Mouse (Mus musculus) heart, embryonic 16.5 days (tissue): Measurements from ENCODE around the gene Pcgf2. TPM values are rescaled to one million over a fixed set of nuclear protein-coding genes. Genes with fewer than 3 reads are reported as not detected.

Source experiments
- ATAC-seq: fragments of 200-750 bp; cut with Nextera tagmentation; replicated peaks from 2 replicates; pipeline ENCODE4 v1.8.0; 2017; ENCODE audit warnings: moderate number of reproducible peaks; ENCODE audit not compliant: insufficient read depth, low FRiP score; ENCODE audit errors: extremely low read depth
- H3K27ac ChIP-seq: fragments of 300-500 bp; sonication (generic); 2 replicates; pipeline ENCODE4 v1.5.1; 2014; ENCODE audit warnings: mild to moderate bottlenecking, low read length, control low read depth, moderate library complexity
- H3K27me3 ChIP-seq: fragments of 300-500 bp; sonication (generic); 2 replicates; pipeline ENCODE4 v1.6.1; 2014; ENCODE audit warnings: low read length, mixed read lengths; ENCODE audit not compliant: control insufficient read depth, insufficient read depth
- H3K36me3 ChIP-seq: fragments of 300-500 bp; sonication (generic); 2 replicates; pipeline ENCODE4 v1.6.1; 2014; ENCODE audit not compliant: control insufficient read depth, insufficient read depth
- H3K4me1 ChIP-seq: fragments of 300-500 bp; sonication (generic); 2 replicates; pipeline ENCODE4 v1.6.1; 2014; ENCODE audit warnings: low read length, mixed read lengths; ENCODE audit not compliant: control insufficient read depth, insufficient read depth
- H3K4me2 ChIP-seq: fragments of 300-500 bp; sonication (generic); 2 replicates; pipeline ENCODE4 v1.6.1; 2014; ENCODE audit warnings: low read depth, mild to moderate bottlenecking, control low read depth, low read length
- H3K4me3 ChIP-seq: fragments of 300-500 bp; sonication (generic); 2 replicates; pipeline ENCODE4 v1.5.1; 2014; ENCODE audit warnings: mild to moderate bottlenecking, control low read depth, low read length
- H3K9ac ChIP-seq: fragments of 300-500 bp; sonication (generic); 2 replicates; pipeline ENCODE4 v1.6.1; 2014; ENCODE audit warnings: low read length, control low read depth
- H3K9me3 ChIP-seq: fragments of 300-500 bp; sonication (generic); replicated peaks from 2 replicates; pipeline ENCODE4 v1.6.1; 2016; ENCODE audit warnings: low read length; ENCODE audit not compliant: control insufficient read depth
- WGBS: fragments of 180-500 bp; shearing (Covaris S2); extraction: QIAGEN DNeasy Blood & Tissue Kit; methylation state at CpG from one replicate; pipeline ENCODE4 v1.1.7; 2014; 5-methylcytosine and 5-hydroxymethylcytosine counted together
- polyA plus RNA-seq: library from polyadenylated mRNA; unstranded; fragments of >200 nt; fragmentation: Nextera tagmentation; extraction: Ambion mirVana; gene quantifications from 2 replicates; pipeline ENCODE4 v1.2.1, GENCODE M21; 2015

Pcgf2 gene
- polyA plus RNA-seq, 1 experiment from 2014 or later = 11.4 TPM

DNA sequence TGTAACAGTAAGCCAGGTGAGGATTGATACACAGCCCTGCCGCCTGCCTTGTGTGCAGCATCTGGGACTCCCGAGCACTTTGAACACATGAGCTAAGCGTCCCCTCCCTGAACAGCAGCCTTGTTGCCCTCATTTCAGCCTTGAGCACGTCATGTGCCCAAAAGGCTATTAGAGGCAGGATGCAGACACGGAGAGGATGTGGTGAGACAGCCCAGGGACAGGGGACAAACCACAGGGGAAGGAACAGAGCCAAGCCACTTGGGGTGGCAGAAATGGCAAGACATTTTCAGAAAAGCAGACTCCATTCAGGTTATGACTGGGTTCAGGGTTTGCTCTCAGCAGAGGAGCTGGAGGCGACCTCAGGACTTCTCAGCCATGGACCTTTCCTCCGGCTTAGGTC lies 28.0 kb upstream of the Pcgf2 start:
- peaks cover 44% of the 10 kb centered on the region for H3K36me3 ChIP-seq
- H3K4me1 ChIP-seq = no peaks in the 10 kb centered on the region
- H3K27ac ChIP-seq = no peak overlapping the region
- H3K9me3 ChIP-seq = no peaks in the 10 kb centered on the region
- H3K4me3 ChIP-seq = no peak overlapping the region
- ATAC-seq = 0 out of 2 replicates have a peak, but pooled peaks have one; percentile 7
- no peaks in the 10 kb centered on the region for H3K27me3 ChIP-seq
- 63% methylated on average over 7 of the region's 7 CpGs for WGBS
- no peak overlapping the region for H3K4me2 ChIP-seq
- no peak overlapping the region for H3K9ac ChIP-seq

- no peak overlapping the region for H3K27ac ChIP-seq
- H3K9ac ChIP-seq = no peak overlapping the region
- no peak overlapping the region for H3K4me3 ChIP-seq
- no peaks in the 10 kb centered on the region for H3K4me1 ChIP-seq
- no peak overlapping the region for H3K4me2 ChIP-seq
- no peaks in the 10 kb centered on the region for H3K27me3 ChIP-seq
- peaks cover 50% of the 10 kb centered on the region for H3K36me3 ChIP-seq
- WGBS = 77% methylated on average over 7 of the region's 7 CpGs
- no peaks in the 10 kb centered on the region; the same call in 1 of the 2 replicates for H3K9me3 ChIP-seq
- peak; percentile 60; the same call in 1 of the 2 replicates for ATAC-seq
These were observed 23.4 kb upstream of the Pcgf2 start for GRCm38 (mm10) chr11:97723709-97724108.

GRCm38 (mm10) chr11:97721338-97721737 lies 21.0 kb upstream of the Pcgf2 start:
- Histone ChIP-seq H3K4me1 (0 out of 2 replicates have a peak, but pooled peaks cover 1% of the 10 kb centered on the region), H3K27ac (no peak overlapping the region), H3K4me2 (no peak overlapping the region), H3K4me3 (no peak overlapping the region), H3K36me3 (peaks cover 39% of the 10 kb centered on the region), H3K9ac (no peak overlapping the region), H3K9me3 (no peaks in the 10 kb centered on the region; the same call in 1 of the 2 replicates), H3K27me3 (no peaks in the 10 kb centered on the region)
- WGBS = 89% methylated on average over 4 of the region's 4 CpGs
- ATAC-seq = no peak

GRCm38 (mm10) chr11:97719041-97719440 lies 18.7 kb upstream of the Pcgf2 start:
- 82% methylated on average over 4 of the region's 4 CpGs for WGBS
- no peak overlapping the region for H3K9ac ChIP-seq
- peaks cover 28% of the 10 kb centered on the region for H3K36me3 ChIP-seq
- H3K27me3 ChIP-seq = no peaks in the 10 kb centered on the region
- H3K4me1 ChIP-seq = 0 out of 2 replicates have a peak, but pooled peaks cover 7% of the 10 kb centered on the region
- H3K4me3 ChIP-seq = no peak overlapping the region
- H3K27ac ChIP-seq = no peak overlapping the region
- H3K4me2 ChIP-seq = no peak overlapping the region
- H3K9me3 ChIP-seq = no peaks in the 10 kb centered on the region; the same call in 1 of the 2 replicates
- no peak for ATAC-seq

- Histone ChIP-seq H3K4me2 (no peak overlapping the region), H3K4me3 (no peak overlapping the region), H3K4me1 (peaks cover 13% of the 10 kb centered on the region; the same call in 1 of the 2 replicates), H3K9ac (no peak overlapping the region), H3K27ac (no peak overlapping the region), H3K27me3 (no peaks in the 10 kb centered on the region), H3K9me3 (no peaks in the 10 kb centered on the region; the same call in 1 of the 2 replicates), H3K36me3 (peaks cover 31% of the 10 kb centered on the region)
- no peak for ATAC-seq
- 67% methylated on average over 15 of the region's 15 CpGs for WGBS
These were observed 18.1 kb upstream of the Pcgf2 start for GRCm38 (mm10) chr11:97718281-97718860.

- Histone ChIP-seq H3K4me3 (no peak overlapping the region), H3K4me1 (peaks cover 13% of the 10 kb centered on the region; the same call in 1 of the 2 replicates), H3K27me3 (no peaks in the 10 kb centered on the region), H3K9ac (no peak overlapping the region), H3K27ac (no peak overlapping the region), H3K36me3 (peaks cover 30% of the 10 kb centered on the region), H3K9me3 (no peaks in the 10 kb centered on the region; the same call in 1 of the 2 replicates), H3K4me2 (no peak overlapping the region)
- ATAC-seq = no peak
- WGBS = 82% methylated on average over 26 of the region's 26 CpGs
These were observed 17.3 kb upstream of the Pcgf2 start for GRCm38 (mm10) chr11:97717369-97718280.

DNA sequence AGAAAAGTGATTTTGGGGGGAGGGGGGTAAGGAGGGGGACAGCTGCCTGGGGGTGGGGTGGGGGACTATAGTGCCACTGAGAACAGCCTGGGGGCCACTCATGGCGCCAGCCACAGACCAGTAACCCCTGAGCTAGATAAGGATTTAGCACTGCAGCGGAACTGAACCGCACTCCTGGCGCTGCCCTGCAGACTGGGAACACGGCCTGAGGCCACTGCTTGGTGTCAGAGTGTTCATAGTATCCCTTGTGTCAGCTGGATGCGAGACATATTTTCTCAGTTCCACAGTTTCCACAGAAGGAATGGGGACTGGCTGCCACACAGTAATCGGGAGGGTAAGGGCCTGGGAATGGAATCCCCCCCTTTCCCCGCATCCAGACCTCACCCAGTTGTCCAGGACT lies 15.7 kb upstream of the Pcgf2 start:
- no peak overlapping the region for H3K9ac ChIP-seq

GRCm38 (mm10) chr11:97714784-97715760 lies 14.8 kb upstream of the Pcgf2 start:
- no peak overlapping the region for H3K27ac ChIP-seq
- H3K4me3 ChIP-seq = no peak overlapping the region
- H3K4me2 ChIP-seq = no peak overlapping the region
- H3K36me3 ChIP-seq = peaks cover 16% of the 10 kb centered on the region
- WGBS = 70% methylated on average over 14 of the region's 14 CpGs
- ATAC-seq = no peak
- H3K4me1 ChIP-seq = peaks cover 13% of the 10 kb centered on the region; the same call in 1 of the 2 replicates
- H3K9ac ChIP-seq = no peak overlapping the region
- no peaks in the 10 kb centered on the region for H3K9me3 ChIP-seq
- H3K27me3 ChIP-seq = no peaks in the 10 kb centered on the region

More for the DNA sequence above, 15.7 kb upstream of the Pcgf2 start:
- ATAC-seq = no peak
- Histone ChIP-seq H3K9me3 (no peaks in the 10 kb centered on the region), H3K27me3 (no peaks in the 10 kb centered on the region), H3K27ac (no peak overlapping the region), H3K4me3 (no peak overlapping the region), H3K4me2 (no peak overlapping the region), H3K36me3 (peaks cover 17% of the 10 kb centered on the region), H3K4me1 (peaks cover 13% of the 10 kb centered on the region; the same call in 1 of the 2 replicates)
- 64% methylated on average over 8 of the region's 8 CpGs for WGBS
